8 mouse cellular contexts compared by ENCODE assay signal in the genomic region with DNA sequence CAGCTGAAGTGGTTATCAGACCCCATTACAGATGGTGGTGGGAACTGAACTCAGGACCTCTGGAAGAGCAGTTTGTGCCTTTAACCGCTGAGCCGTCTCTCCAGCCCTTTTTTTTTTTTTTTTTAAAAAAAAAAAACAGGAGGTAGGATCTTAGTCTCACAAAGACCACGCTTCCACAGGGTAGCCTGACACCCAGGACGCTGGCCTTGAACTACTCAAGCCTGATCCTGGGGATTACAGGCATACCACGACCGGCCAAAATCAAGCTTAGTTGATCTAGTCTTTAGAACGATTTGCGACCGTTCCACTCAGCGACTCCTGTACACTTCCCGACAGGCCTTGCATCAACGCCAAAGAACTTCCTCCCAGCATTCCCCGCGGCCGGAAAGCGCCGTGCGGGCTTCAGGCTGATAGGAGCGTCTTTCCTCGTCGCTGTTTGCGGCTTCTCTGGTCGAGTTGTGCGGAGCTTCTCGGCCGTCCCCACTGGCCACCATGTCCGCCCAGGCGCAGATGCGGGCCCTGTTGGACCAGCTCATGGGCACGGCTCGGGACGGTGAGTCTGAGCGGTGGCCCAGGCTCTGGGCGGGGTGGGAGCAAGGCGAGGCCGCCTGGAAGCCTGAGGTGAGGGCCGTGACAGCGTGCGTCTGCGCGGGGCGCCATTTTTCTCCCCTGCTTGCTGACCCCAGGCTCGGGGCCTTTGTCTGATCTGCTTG. TPM values are rescaled to one million over a fixed set of nuclear protein-coding genes. Genes with fewer than 3 reads are reported as not detected.
A peak's percentile ranks its signal among the peaks of the same experiment; 100 is the strongest.
DNase-seq lines count a peak whose midpoint lies in the region; ATAC-seq and TF ChIP-seq lines count a peak whose summit lies in the region.

Gene Luc7l, plus strand, starts transcription at position 358 of the 713 bp plus-strand sequence.

- 0 out of 6 replicates have a peak, but pooled peaks of 1 of the 3 experiments have one; percentile 1 for TF ChIP-seq CTCF in MEL (IDR thresholded peaks at IDR 0.05 in 2 of 3, conservative IDR thresholded peaks at IDR 0.05 in 1 of 3; ENCODE audit: control insufficient read depth in 1 of 3, insufficient read depth in 1 of 3, low read depth in 2 of 3, low read length in 3 of 3, poor library complexity in 1 of 3, severe bottlenecking in 1 of 3)
- TF ChIP-seq CTCF in cerebellum, adult 2 months (IDR thresholded peaks at IDR 0.05; ENCODE audit: borderline replicate concordance, insufficient read depth, low read depth, low read length), result no peak

- whole genome bisulfite sequencing in cerebellum, adult 2 months, result under 1% methylated on average over 43 of the region's 43 CpGs
- WGBS in lung, embryonic 16.5 days, result under 1% methylated on average over 43 of the region's 43 CpGs

- peaks cover 43% of the 10 kb centered on the region for H3K79me2 ChIP-seq in MEL (ENCODE audit: control insufficient read depth, insufficient read depth, low read length, poor library complexity)

- peak within 1 kb of the TSS; percentile 93 for H3K27ac ChIP-seq in MEL (ENCODE audit: control insufficient read depth, low read depth, low read length)
- H3K27ac ChIP-seq in cerebellum, adult 2 months (ENCODE audit: insufficient read depth, low read length), result peak within 1 kb of the TSS; percentile 79
- H3K27ac ChIP-seq in lung, embryonic 16.5 days (ENCODE audit: low read length), result peak within 1 kb of the TSS; percentile 98

- peak; percentile 83 to 92 for ATAC-seq in hematopoietic stem cell, adult 5-6 weeks (replicated peaks in 1 of 2; ENCODE audit: insufficient read depth in 1 of 2, low FRiP score in 2 of 2, low TSS enrichment in 1 of 2, low read depth in 1 of 2, poor library complexity in 2 of 2, severe bottlenecking in 2 of 2)
- peak; percentile 98 for ATAC-seq in lung, embryonic 16.5 days (ENCODE audit: low read depth)

- no peaks in the 10 kb centered on the region for H3K27me3 ChIP-seq in MEL (ENCODE audit: control insufficient read depth in 1 of 2, insufficient read depth in 2 of 2, low read length in 2 of 2)
- H3K27me3 ChIP-seq in cerebellum, adult 2 months (ENCODE audit: control insufficient read depth, insufficient read depth, low read length), result no peaks in the 10 kb centered on the region
- no peaks in the 10 kb centered on the region for H3K27me3 ChIP-seq in lung, embryonic 16.5 days (ENCODE audit: control insufficient read depth, insufficient read depth, low read depth, low read length)

- H3K36me3 ChIP-seq in MEL (ENCODE audit: control insufficient read depth in 1 of 2, insufficient read depth in 2 of 2, low read length in 2 of 2), result peaks cover 25 to 29% of the 10 kb centered on the region in 2 experiments
- peaks cover 8% of the 10 kb centered on the region; the same call in 1 of the 2 replicates for H3K36me3 ChIP-seq in lung, embryonic 16.5 days (ENCODE audit: control insufficient read depth, insufficient read depth, low read length)

- peak; percentile 88 to 98 for TF ChIP-seq POLR2A in MEL (IDR thresholded peaks at IDR 0.05; ENCODE audit: control insufficient read depth in 1 of 2, insufficient read depth in 1 of 2, low read depth in 1 of 2, low read length in 2 of 2, poor library complexity in 1 of 2)
- TF ChIP-seq POLR2A in cerebellum, adult 2 months (IDR thresholded peaks at IDR 0.05; ENCODE audit: borderline replicate concordance, insufficient read depth, low read length), result peak; percentile 92

- TF ChIP-seq EP300 in MEL (IDR thresholded peaks at IDR 0.05; ENCODE audit: low read depth in 1 of 2, low read length in 2 of 2), result no peak

- H3K4me2 ChIP-seq in lung, embryonic 16.5 days (ENCODE audit: low read depth, low read length), result peak within 1 kb of the TSS; percentile 78

- H3K4me3 ChIP-seq in MEL (ENCODE audit: control insufficient read depth in 1 of 2, insufficient read depth in 1 of 2, low read depth in 2 of 2, low read length in 2 of 2), result peak within 1 kb of the TSS; percentile 85 to 95
- H3K4me3 ChIP-seq in cerebellum, adult 2 months (replicated peaks; ENCODE audit: insufficient read depth, low read depth, low read length), result peak within 1 kb of the TSS; percentile 54
- H3K4me3 ChIP-seq in lung, embryonic 16.5 days (ENCODE audit: low read length), result peak within 1 kb of the TSS; percentile 100

- H3K9ac ChIP-seq in MEL (ENCODE audit: control insufficient read depth, low read depth, low read length, poor library complexity, severe bottlenecking), result peak within 1 kb of the TSS; percentile 97
- H3K9ac ChIP-seq in lung, embryonic 16.5 days (ENCODE audit: low read length), result peak within 1 kb of the TSS; percentile 98

- H3K4me1 ChIP-seq in MEL (ENCODE audit: control insufficient read depth in 1 of 2, insufficient read depth in 2 of 2, low read length in 2 of 2), result peaks cover 7% of the 10 kb centered on the region in 2 experiments; a peak in 2 of 4 replicates
- no peaks in the 10 kb centered on the region; the same call in 1 of the 2 replicates for H3K4me1 ChIP-seq in cerebellum, adult 2 months (ENCODE audit: control insufficient read depth, insufficient read depth, low read length)
- peaks cover 6% of the 10 kb centered on the region for H3K4me1 ChIP-seq in lung, embryonic 16.5 days (replicated peaks; ENCODE audit: control insufficient read depth, insufficient read depth, low read length)

- no peak for TF ChIP-seq RAD21 in MEL (IDR thresholded peaks at IDR 0.05; ENCODE audit: low read depth, low read length)

- H3K9me3 ChIP-seq in MEL (replicated peaks; ENCODE audit: insufficient read depth, low read length), result no peaks in the 10 kb centered on the region
- no peaks in the 10 kb centered on the region for H3K9me3 ChIP-seq in lung, embryonic 16.5 days (ENCODE audit: control insufficient read depth, low read length)

- peak; percentile 96 for DNase-seq in MEL (ENCODE audit: low read depth, low spot score)
- peak; percentile 96 for DNase-seq in cerebellum, adult 2 months
- peak; percentile 91 for DNase-seq in forelimb bud, embryonic 11.5 days (ENCODE audit: low read depth, low spot score)
- peak; percentile 85 for DNase-seq in layer of hippocampus, adult 9-10 months (ENCODE audit: low spot score)
- DNase-seq in ovary, postnatal 10 days (ENCODE audit: low spot score), result peak; percentile 95
- DNase-seq in thymus, postnatal 10 days (ENCODE audit: low spot score in 2 of 2), result peak; percentile 82 to 86

TF ChIP-seq in MEL, 35 proteins besides CTCF, POLR2A, EP300 and RAD21 (continues in another document):
- TF ChIP-seq MEF2A (IDR thresholded peaks at IDR 0.05; ENCODE audit: extremely low read depth, insufficient replicate concordance, low read depth, low read length, poor library complexity, severe bottlenecking) (no peak), USF2 (IDR thresholded peaks at IDR 0.05; ENCODE audit: borderline replicate concordance in 1 of 2, insufficient read depth in 1 of 2, low read depth in 1 of 2, low read length in 2 of 2) (no peak), POLR2AphosphoS2 (IDR thresholded peaks at IDR 0.05; ENCODE audit: low read length) (peak; percentile 93), JUND (IDR thresholded peaks at IDR 0.05; ENCODE audit: low read depth, low read length) (no peak), USF1 (IDR thresholded peaks at IDR 0.05; ENCODE audit: low read depth, low read length) (no peak), POLR2AphosphoS5 (IDR thresholded peaks at IDR 0.05; ENCODE audit: borderline replicate concordance, low read depth, low read length) (0 out of 2 replicates have a peak, but pooled peaks have one; percentile 34), MAX (IDR thresholded peaks at IDR 0.05; ENCODE audit: low read length) (peak; percentile 66), SMC3 (IDR thresholded peaks at IDR 0.05; ENCODE audit: low read depth, low read length) (no peak), ZMIZ1 (IDR thresholded peaks at IDR 0.05; ENCODE audit: low read depth, low read length) (peak; percentile 87), NRF1 (IDR thresholded peaks at IDR 0.05; ENCODE audit: insufficient read depth, low read depth, low read length, poor library complexity, severe bottlenecking) (peak; percentile 69), TBP (IDR thresholded peaks at IDR 0.05; ENCODE audit: low read depth, low read length) (peak; percentile 93), MYC (IDR thresholded peaks at IDR 0.05; ENCODE audit: low read depth, low read length) (no peak; the same call in none of the 2 replicates), MYB (IDR thresholded peaks at IDR 0.05; ENCODE audit: low read depth, low read length) (no peak; the same call in 1 of the 2 replicates), TAL1 (IDR thresholded peaks at IDR 0.05; ENCODE audit: low read length) (no peak), NELFE (IDR thresholded peaks at IDR 0.05; ENCODE audit: low read depth, low read length) (peak; percentile 96), MAZ (IDR thresholded peaks at IDR 0.05; ENCODE audit: low read depth, low read length) (no peak), GATA1 (IDR thresholded peaks at IDR 0.05; ENCODE audit: low read depth, low read length) (peak; percentile 48; the same call in 1 of the 2 replicates), UBTF (IDR thresholded peaks at IDR 0.05; ENCODE audit: borderline replicate concordance, insufficient read depth, low read depth, low read length) (peak; percentile 90; the same call in 1 of the 2 replicates), ZKSCAN1 (IDR thresholded peaks at IDR 0.05; ENCODE audit: low read depth, low read length) (no peak), BHLHE40 (IDR thresholded peaks at IDR 0.05; ENCODE audit: borderline replicate concordance, low read depth, low read length) (no peak), TCF12 (IDR thresholded peaks at IDR 0.05; ENCODE audit: low read depth, low read length) (peak; percentile 74), ETS1 (IDR thresholded peaks at IDR 0.05; ENCODE audit: low read depth, low read length) (0 out of 2 replicates have a peak, but pooled peaks have one; percentile 3), ELF1 (IDR thresholded peaks at IDR 0.05; ENCODE audit: low read depth, low read length) (peak; percentile 87), CHD2 (IDR thresholded peaks at IDR 0.05; ENCODE audit: low read length) (no peak), CHD1 (IDR thresholded peaks at IDR 0.05; ENCODE audit: low read depth, low read length) (peak; percentile 37; the same call in 1 of the 2 replicates), ZC3H11A (IDR thresholded peaks at IDR 0.05; ENCODE audit: low read depth, low read length) (no peak), SIN3A (IDR thresholded peaks at IDR 0.05; ENCODE audit: low read length) (peak; percentile 80), RCOR1 (IDR thresholded peaks at IDR 0.05; ENCODE audit: low read depth, low read length) (no peak; the same call in 1 of the 2 replicates), E2F4 (IDR thresholded peaks at IDR 0.05; ENCODE audit: borderline replicate concordance, low read depth, low read length) (no peak)

RNA-seq across cellular contexts. Expression of gene Luc7l, which starts in this region (rescaled TPM):
- 54.3 and 58.4 TPM in 2 replicates for total RNA-seq in MEL (2012; rRNA removed)
- polyA plus RNA-seq in MEL (2012; ENCODE audit: insufficient read depth in 1 of 2, insufficient read length in 2 of 2, low read depth in 1 of 2, low replicate concordance in 2 of 2, missing spikeins in 1 of 2), result 10 to 100 TPM in 1 of 2 experiments, not detected in 1; 59.2 TPM
- 52.5 and 54.9 TPM in 2 replicates for polyA plus RNA-seq in cerebellum, adult 2 months (2012; rRNA removed)
- 125 and 155 TPM in 2 replicates for total RNA-seq in hematopoietic stem cell, adult 5-6 weeks (2017)
- polyA plus RNA-seq in lung, embryonic 16.5 days (2015; fragmentation: Nextera tagmentation; extraction: Ambion mirVana), result 79.8 and 86.9 TPM in 2 replicates

Comparison
In these comparisons a context has a peak if more than half of its experiments do, and no peak if none do; other contexts are left out.
1. Peak in every context shown above with its lines: DNase-seq, ATAC-seq, H3K4me3 ChIP-seq and H3K27ac ChIP-seq.